Mouse (Mus musculus) spleen, adult 18-20 months (tissue): ENCODE measurements at regions not wholly inside any gene's neighbourhood (a gene's known extent, or its start where the extent isn't known, plus 50 kb on each side); places are given as distances from the start of the nearest gene placed in this dataset.

Experiments used
- DNase-seq, 2 experiments: peaks; one replicate each; pipeline ENCODE4 v3.0.0; 2022; ENCODE audit warnings: mixed read lengths in 2 of 2

GRCm38 (mm10) chr6:98178005-98178404 lies 164.5 kb downstream of the Gm765 start:
- no peak for DNase-seq

GRCm38 (mm10) chr6:98149043-98149813 lies 193.3 kb downstream of the Gm765 start:
- DNase-seq = no peak

GRCm38 (mm10) chr6:98147855-98148254 lies 194.7 kb downstream of the Gm765 start:
- DNase-seq = no peak

GRCm38 (mm10) chr6:98132931-98133330 lies 209.6 kb downstream of the Gm765 start:
- no peak for DNase-seq

- no peak for DNase-seq
These were observed 217.1 kb downstream of the Gm765 start for GRCm38 (mm10) chr6:98125434-98125833.

GRCm38 (mm10) chr6:98118355-98119150 lies 224.0 kb downstream of the Gm765 start:
- DNase-seq = no peak

GRCm38 (mm10) chr6:98114327-98115134 lies 228.0 kb downstream of the Gm765 start:
- DNase-seq = no peak

- DNase-seq = peak; percentile 5 to 19
These were observed 228.8 kb downstream of the Gm765 start for GRCm38 (mm10) chr6:98113708-98114107.

GRCm38 (mm10) chr6:98112495-98113115 lies 229.9 kb downstream of the Gm765 start:
- no peak for DNase-seq

GRCm38 (mm10) chr6:98107123-98107522 lies 235.4 kb downstream of the Gm765 start:
- no peak for DNase-seq

GRCm38 (mm10) chr6:98105280-98106090 lies 237.1 kb downstream of the Gm765 start:
- peak; percentile 35 to 80 for DNase-seq

GRCm38 (mm10) chr6:98104432-98104831 lies 238.1 kb downstream of the Gm765 start:
- DNase-seq = no peak

- DNase-seq = no peak
These were observed 241.5 kb downstream of the Gm765 start for GRCm38 (mm10) chr6:98101023-98101422.

GRCm38 (mm10) chr6:98099126-98099525 lies 243.4 kb downstream of the Gm765 start:
- no peak for DNase-seq

- DNase-seq = no peak
These were observed 247.3 kb downstream of the Gm765 start for GRCm38 (mm10) chr6:98095243-98095642.

- DNase-seq = peak in 1 of 2 experiments; percentile 29
These were observed 253.4 kb downstream of the Gm765 start for GRCm38 (mm10) chr6:98089185-98089584.

GRCm38 (mm10) chr6:98080076-98080475 lies 262.5 kb downstream of the Gm765 start:
- no peak for DNase-seq
